10 mouse cellular contexts compared by ENCODE assay signal in genomic region chr15:79162822-79163221, GRCm38 (mm10). TPM values are rescaled to one million over a fixed set of nuclear protein-coding genes. Genes with fewer than 3 reads are reported as not detected.
DNase-seq lines count a peak whose midpoint lies in the region; ATAC-seq and TF ChIP-seq lines count a peak whose summit lies in the region.
"Had no signal": no experiment of that assay in that cellular context is flagged by ENCODE, and none has a peak within 500 bp of the region (broad histone marks: within the 10 kb centered on the region; RNA-seq: fewer than 3 reads in every experiment).

No protein-coding gene starts in this region.

- peaks cover 96% of the 10 kb centered on the region for H3K27me3 ChIP-seq in heart, embryonic 12.5 days (replicated peaks)
- peaks cover 10% of the 10 kb centered on the region; the same call in 1 of the 2 replicates for H3K27me3 ChIP-seq in thymus, adult 2 months (ENCODE audit: control insufficient read depth, insufficient read depth, low read length)
- peaks cover 56% of the 10 kb centered on the region for H3K27me3 ChIP-seq in intestine, embryonic 16.5 days (replicated peaks; ENCODE audit: control insufficient read depth, insufficient read depth, low read length)

- H3K36me3 ChIP-seq in heart, embryonic 12.5 days = no peaks in the 10 kb centered on the region
- H3K36me3 ChIP-seq in thymus, adult 2 months (ENCODE audit: control insufficient read depth, insufficient read depth, low read length) = no peaks in the 10 kb centered on the region
- H3K36me3 ChIP-seq in intestine, embryonic 16.5 days (ENCODE audit: control insufficient read depth, insufficient read depth, low read length) = no peaks in the 10 kb centered on the region

- TF ChIP-seq CTCF in thymus, adult 2 months (IDR thresholded peaks at IDR 0.05; ENCODE audit: borderline replicate concordance, control insufficient read depth, extremely low read depth, insufficient read depth, low read length, poor library complexity) = no peak

- H3K4me2 ChIP-seq in heart, embryonic 12.5 days = peak overlapping the region; percentile 54; the same call in 1 of the 2 replicates
- H3K4me2 ChIP-seq in intestine, embryonic 16.5 days (ENCODE audit: low read depth, low read length) = no peak overlapping the region

- TF ChIP-seq POLR2A in thymus, adult 2 months (IDR thresholded peaks at IDR 0.05; ENCODE audit: control insufficient read depth, extremely low read depth, insufficient read depth, low read length, poor library complexity) = no peak

- 43% methylated on average over 14 of the region's 14 CpGs for WGBS in heart, embryonic 12.5 days
- 55% methylated on average over 14 of the region's 14 CpGs for WGBS in thymus, adult 2 months
- WGBS in intestine, embryonic 16.5 days = 40% methylated on average over 14 of the region's 14 CpGs

- no peak overlapping the region for H3K9ac ChIP-seq in heart, embryonic 12.5 days
- H3K9ac ChIP-seq in intestine, embryonic 16.5 days (ENCODE audit: low read depth, low read length) = no peak overlapping the region

- peaks cover 24% of the 10 kb centered on the region for H3K4me1 ChIP-seq in heart, embryonic 12.5 days (replicated peaks)
- no peaks in the 10 kb centered on the region for H3K4me1 ChIP-seq in thymus, adult 2 months (replicated peaks; ENCODE audit: control insufficient read depth, insufficient read depth, low read length)
- H3K4me1 ChIP-seq in intestine, embryonic 16.5 days (ENCODE audit: control insufficient read depth, insufficient read depth, low read length) = peaks cover 3% of the 10 kb centered on the region; the same call in 1 of the 2 replicates

- no peak overlapping the region for H3K27ac ChIP-seq in heart, embryonic 12.5 days (ENCODE audit: poor library complexity, severe bottlenecking)
- no peak overlapping the region for H3K27ac ChIP-seq in thymus, adult 2 months (ENCODE audit: control insufficient read depth, insufficient read depth, low read length)
- no peak overlapping the region for H3K27ac ChIP-seq in intestine, embryonic 16.5 days (ENCODE audit: low read length)

- H3K9me3 ChIP-seq in heart, embryonic 12.5 days (replicated peaks) = no peaks in the 10 kb centered on the region
- H3K9me3 ChIP-seq in intestine, embryonic 16.5 days (ENCODE audit: control insufficient read depth, low read length) = no peaks in the 10 kb centered on the region

- peak overlapping the region; percentile 31; the same call in 1 of the 2 replicates for H3K4me3 ChIP-seq in heart, embryonic 12.5 days
- H3K4me3 ChIP-seq in thymus, adult 2 months (ENCODE audit: control insufficient read depth, insufficient read depth, low read length) = no peak overlapping the region
- H3K4me3 ChIP-seq in intestine, embryonic 16.5 days (ENCODE audit: low read length) = peak overlapping the region; percentile 27

- no peak for DNase-seq in heart, adult 9 months (ENCODE audit: low spot score in 2 of 2)
- DNase-seq in thymus, adult 2 months = peak; percentile 4
- no peak for DNase-seq in thymus, postnatal 0 days (ENCODE audit: low spot score)
- peak; percentile 68 for DNase-seq in testis, postnatal 10 days (ENCODE audit: low spot score)
- no peak for DNase-seq in urinary bladder, postnatal 10 days (ENCODE audit: low spot score)
- no peak for DNase-seq in lung, postnatal 10 days
- DNase-seq: right cerebral cortex, postnatal 14 days had no signal

- ATAC-seq in heart, embryonic 12.5 days (ENCODE audit: insufficient number of reproducible peaks, low FRiP score) = no peak
- no peak for ATAC-seq in intestine, embryonic 16.5 days
- ATAC-seq: CD4-positive, CD25-positive, alpha-beta regulatory T cell, adult 4 months had no signal

RNA-seq across cellular contexts. Expression of gene Sox10, which starts 2.2 kb away (rescaled TPM):
- 0.28 and 0.44 TPM in 2 replicates for polyA plus RNA-seq in heart, embryonic 12.5 days (2016; fragmentation: Nextera tagmentation; extraction: Ambion mirVana)
- polyA plus RNA-seq in thymus, adult 2 months (2012; rRNA removed) = 0.87 and 0.88 TPM in 2 replicates
- 0.08 and 0.26 TPM in 2 replicates for polyA plus RNA-seq in thymus, postnatal 0 days (2015; fragmentation: Nextera tagmentation; extraction: Ambion mirVana)
- 5.2 and 5.4 TPM in 2 replicates for polyA plus RNA-seq in intestine, embryonic 16.5 days (2015; fragmentation: Nextera tagmentation; extraction: Ambion mirVana)
- polyA plus RNA-seq: CD4-positive, CD25-positive, alpha-beta regulatory T cell, adult 4 months had no signal

RNA-seq across cellular contexts. Expression of gene 1700088E04Rik, which starts 21.8 kb away (rescaled TPM):
- 6.3 and 6.6 TPM in 2 replicates for polyA plus RNA-seq in heart, embryonic 12.5 days (2016; fragmentation: Nextera tagmentation; extraction: Ambion mirVana)
- polyA plus RNA-seq in thymus, adult 2 months (2012; rRNA removed) = 1.3 and 1.8 TPM in 2 replicates
- 2.4 and 4.0 TPM in 2 replicates for polyA plus RNA-seq in thymus, postnatal 0 days (2015; fragmentation: Nextera tagmentation; extraction: Ambion mirVana)
- polyA plus RNA-seq in intestine, embryonic 16.5 days (2015; fragmentation: Nextera tagmentation; extraction: Ambion mirVana) = 4.2 and 5.7 TPM in 2 replicates

RNA-seq across cellular contexts. Expression of gene Polr2f, which starts 22.0 kb away (rescaled TPM):
- 265 and 289 TPM in 2 replicates for polyA plus RNA-seq in heart, embryonic 12.5 days (2016; fragmentation: Nextera tagmentation; extraction: Ambion mirVana)
- 37.3 and 38.0 TPM in 2 replicates for polyA plus RNA-seq in thymus, adult 2 months (2012; rRNA removed)
- polyA plus RNA-seq in thymus, postnatal 0 days (2015; fragmentation: Nextera tagmentation; extraction: Ambion mirVana) = 284 and 300 TPM in 2 replicates
- polyA plus RNA-seq in intestine, embryonic 16.5 days (2015; fragmentation: Nextera tagmentation; extraction: Ambion mirVana) = 287 and 317 TPM in 2 replicates

RNA-seq across cellular contexts. Expression of gene Micall1, which starts 54.1 kb away (rescaled TPM):
- polyA plus RNA-seq in heart, embryonic 12.5 days (2016; fragmentation: Nextera tagmentation; extraction: Ambion mirVana) = 24.2 and 24.3 TPM in 2 replicates
- 46.1 and 47.3 TPM in 2 replicates for polyA plus RNA-seq in thymus, adult 2 months (2012; rRNA removed)
- 3.3 and 4.6 TPM in 2 replicates for polyA plus RNA-seq in thymus, postnatal 0 days (2015; fragmentation: Nextera tagmentation; extraction: Ambion mirVana)
- 5.2 and 6.3 TPM in 2 replicates for polyA plus RNA-seq in intestine, embryonic 16.5 days (2015; fragmentation: Nextera tagmentation; extraction: Ambion mirVana)

Comparison
In these comparisons a context has a peak if more than half of its experiments do, and no peak if none do; other contexts are left out.
1. DNase-seq: peak in thymus, adult 2 months (single experiment) and testis, postnatal 10 days (single experiment); none in heart, adult 9 months (0 of 2), thymus, postnatal 0 days (single experiment), urinary bladder, postnatal 10 days (single experiment) and lung, postnatal 10 days (single experiment).